Mouse (Mus musculus): ENCODE measurements around the gene Atxn7. TPM values are rescaled to one million over a fixed set of nuclear protein-coding genes. Genes with fewer than 3 reads are reported as not detected.

Atxn7 gene
- polyA plus RNA-seq, 1 experiment from 2014 or later: 4.0 TPM

DNA sequence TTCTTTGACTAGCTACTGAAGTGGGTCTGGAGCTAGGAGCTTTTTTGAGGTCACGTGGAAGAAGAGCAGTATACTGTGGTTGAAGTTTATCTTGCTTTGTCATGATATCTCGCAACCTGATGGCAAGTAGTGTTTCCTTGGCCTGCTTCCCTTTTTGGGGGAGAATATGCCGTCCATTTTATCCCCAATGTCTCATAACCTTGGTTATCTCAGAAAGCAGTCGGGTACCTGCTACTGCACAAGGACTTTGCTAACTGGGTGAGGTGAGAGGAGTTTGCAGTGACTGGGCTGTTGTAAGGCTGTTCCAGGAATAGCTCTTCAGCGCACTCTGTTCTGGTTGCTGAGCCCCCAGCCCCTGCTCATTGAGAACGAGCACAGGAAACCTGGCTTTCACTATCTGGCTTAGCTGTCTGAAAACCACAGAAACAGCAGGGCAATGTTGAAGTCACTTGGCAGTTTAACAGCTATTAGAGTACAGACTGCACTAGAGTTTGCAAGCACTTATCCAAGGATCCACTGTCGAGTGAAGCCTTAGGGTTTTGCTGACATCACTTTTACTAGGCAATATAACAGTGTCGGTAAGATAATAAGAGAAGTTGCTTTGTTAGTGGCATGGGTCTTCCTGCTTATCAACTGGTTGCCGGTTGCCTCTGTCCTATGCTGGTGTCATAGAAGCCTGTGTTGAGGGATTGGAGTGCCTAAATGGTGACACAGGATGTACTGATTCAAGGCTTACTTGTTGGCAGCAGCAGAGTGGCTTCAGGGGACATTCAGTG lies 127.0 kb downstream of the Atxn7 start:
- TF ChIP-seq CTCF (IDR thresholded peaks at IDR 0.05; ENCODE audit: low read depth): no peak
- ATAC-seq (replicated peaks; ENCODE audit: low FRiP score, low read depth): no peak
- no peaks in the 10 kb centered on the region for H3K9me3 ChIP-seq (replicated peaks; ENCODE audit: low read length)
- no peaks in the 10 kb centered on the region for H3K27me3 ChIP-seq (ENCODE audit: insufficient read depth, low read length)
- H3K27ac ChIP-seq: no peak overlapping the region
- DNase-seq (ENCODE audit: low spot score): no peak
- H3K4me1 ChIP-seq (replicated peaks; ENCODE audit: insufficient read depth, low read length): no peaks in the 10 kb centered on the region
- WGBS: 85% methylated on average over 9 of the region's 9 CpGs
- no peak overlapping the region for H3K9ac ChIP-seq (ENCODE audit: low read depth, low read length)
- H3K4me2 ChIP-seq (ENCODE audit: low read length): no peak overlapping the region
- H3K4me3 ChIP-seq (replicated peaks; ENCODE audit: low read depth, low read length): no peak overlapping the region
- peaks cover 18% of the 10 kb centered on the region for H3K36me3 ChIP-seq (ENCODE audit: insufficient read depth, low read length)

DNA sequence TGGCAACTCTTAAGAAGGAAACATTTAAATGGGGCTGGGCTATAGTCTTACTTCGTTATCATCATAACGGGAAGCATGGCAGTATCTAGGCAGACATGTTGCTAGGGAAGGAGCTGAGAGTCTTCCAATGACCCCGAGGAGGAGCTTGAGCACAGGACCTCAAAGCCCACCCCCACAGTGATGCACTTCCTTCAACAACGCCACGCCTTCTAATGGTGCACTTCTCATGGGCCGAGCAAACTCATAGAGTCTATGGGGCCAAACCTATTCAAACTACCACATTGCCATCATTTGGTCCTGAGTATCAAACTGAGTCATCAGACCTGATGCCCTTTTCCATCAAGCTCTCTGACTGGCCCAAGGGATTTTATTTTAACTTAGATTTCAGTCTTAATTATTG lies 129.3 kb downstream of the Atxn7 start:
- WGBS: 96% methylated on average over 6 of the region's 6 CpGs
- Histone ChIP-seq H3K4me2 (ENCODE audit: low read length) (no peak overlapping the region), H3K27me3 (ENCODE audit: insufficient read depth, low read length) (no peaks in the 10 kb centered on the region), H3K4me3 (replicated peaks; ENCODE audit: low read depth, low read length) (no peak overlapping the region), H3K27ac (no peak overlapping the region), H3K4me1 (replicated peaks; ENCODE audit: insufficient read depth, low read length) (no peaks in the 10 kb centered on the region), H3K36me3 (ENCODE audit: insufficient read depth, low read length) (peaks cover 23% of the 10 kb centered on the region), H3K9me3 (replicated peaks; ENCODE audit: low read length) (no peaks in the 10 kb centered on the region), H3K9ac (ENCODE audit: low read depth, low read length) (no peak overlapping the region)
- TF ChIP-seq CTCF (IDR thresholded peaks at IDR 0.05; ENCODE audit: low read depth): no peak
- DNase-seq (ENCODE audit: low spot score) (no peak), ATAC-seq (replicated peaks; ENCODE audit: low FRiP score, low read depth) (no peak)

GRCm38 (mm10) chr14:14098330-14098980 lies 137.2 kb downstream of the Atxn7 start:
- H3K36me3 ChIP-seq (ENCODE audit: insufficient read depth, low read length): peaks cover 33% of the 10 kb centered on the region
- no peaks in the 10 kb centered on the region for H3K9me3 ChIP-seq (replicated peaks; ENCODE audit: low read length)
- ATAC-seq (replicated peaks; ENCODE audit: low FRiP score, low read depth): 0 out of 2 replicates have a peak, but pooled peaks have one; percentile 27

DNA sequence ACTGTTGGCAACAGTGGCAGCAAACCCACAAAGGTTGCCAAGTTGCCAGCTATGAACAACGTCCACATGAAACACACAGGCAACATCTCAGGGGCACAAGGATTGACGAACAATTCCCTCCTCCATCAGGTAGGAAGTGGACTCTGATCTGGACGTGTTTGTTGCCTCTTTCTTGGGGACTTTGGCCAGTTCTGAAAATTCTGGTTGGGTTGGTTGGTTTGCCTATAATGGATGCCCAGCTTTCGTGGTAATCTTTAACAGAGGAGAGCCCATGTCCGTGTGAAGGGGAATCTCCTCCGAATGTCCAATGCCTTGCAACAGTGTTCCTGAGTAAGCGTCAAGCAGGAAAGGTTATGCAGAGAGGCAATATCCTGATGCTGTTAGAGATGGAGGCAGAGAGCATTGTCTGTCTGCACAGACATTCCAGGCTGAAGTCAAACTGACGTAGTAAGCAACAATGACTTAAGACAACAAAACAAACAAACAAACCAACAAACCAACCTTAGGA lies 139.6 kb downstream of the Atxn7 start:
- Histone ChIP-seq H3K4me2 (ENCODE audit: low read length) (no peak overlapping the region), H3K4me3 (replicated peaks; ENCODE audit: low read depth, low read length) (no peak overlapping the region), H3K9ac (ENCODE audit: low read depth, low read length) (no peak overlapping the region), H3K27me3 (ENCODE audit: insufficient read depth, low read length) (no peaks in the 10 kb centered on the region), H3K36me3 (ENCODE audit: insufficient read depth, low read length) (peaks cover 25% of the 10 kb centered on the region), H3K4me1 (replicated peaks; ENCODE audit: insufficient read depth, low read length) (no peaks in the 10 kb centered on the region), H3K27ac (peak overlapping the region; percentile 66; the same call in 1 of the 2 replicates), H3K9me3 (replicated peaks; ENCODE audit: low read length) (no peaks in the 10 kb centered on the region)
- peak; percentile 15 for DNase-seq (ENCODE audit: low spot score)
- 85% methylated on average over 8 of the region's 8 CpGs for whole genome bisulfite sequencing
- peak; percentile 76 for ATAC-seq (replicated peaks; ENCODE audit: low FRiP score, low read depth)
- TF ChIP-seq CTCF (IDR thresholded peaks at IDR 0.05; ENCODE audit: low read depth): no peak

More at GRCm38 (mm10) chr14:14098330-14098980, 137.2 kb downstream of the Atxn7 start:
- H3K4me2 ChIP-seq (ENCODE audit: low read length): no peak overlapping the region
- H3K27me3 ChIP-seq (ENCODE audit: insufficient read depth, low read length): no peaks in the 10 kb centered on the region
- TF ChIP-seq CTCF (IDR thresholded peaks at IDR 0.05; ENCODE audit: low read depth): peak; percentile 100
- peak; percentile 92 for DNase-seq (ENCODE audit: low spot score)
- H3K27ac ChIP-seq: no peak overlapping the region
- 30% methylated on average over 10 of the region's 10 CpGs for WGBS
- no peak overlapping the region for H3K9ac ChIP-seq (ENCODE audit: low read depth, low read length)
- no peaks in the 10 kb centered on the region for H3K4me1 ChIP-seq (replicated peaks; ENCODE audit: insufficient read depth, low read length)
- H3K4me3 ChIP-seq (replicated peaks; ENCODE audit: low read depth, low read length): no peak overlapping the region

- no peak for TF ChIP-seq CTCF (IDR thresholded peaks at IDR 0.05; ENCODE audit: low read depth)
- H3K36me3 ChIP-seq (ENCODE audit: insufficient read depth, low read length): peaks cover 21% of the 10 kb centered on the region; the same call in 1 of the 2 replicates
- H3K9me3 ChIP-seq (replicated peaks; ENCODE audit: low read length): no peaks in the 10 kb centered on the region
- H3K4me2 ChIP-seq (ENCODE audit: low read length): no peak overlapping the region
- H3K9ac ChIP-seq (ENCODE audit: low read depth, low read length): no peak overlapping the region
- 87% methylated on average over 9 of the region's 9 CpGs for WGBS
- H3K4me3 ChIP-seq (replicated peaks; ENCODE audit: low read depth, low read length): no peak overlapping the region
- DNase-seq (ENCODE audit: low spot score): no peak
- ATAC-seq (replicated peaks; ENCODE audit: low FRiP score, low read depth): 0 out of 2 replicates have a peak, but pooled peaks have one; percentile 37
- no peaks in the 10 kb centered on the region for H3K27me3 ChIP-seq (ENCODE audit: insufficient read depth, low read length)
- 0 out of 2 replicates have a peak overlapping the region, but pooled peaks have one; percentile 50 for H3K27ac ChIP-seq
- H3K4me1 ChIP-seq (replicated peaks; ENCODE audit: insufficient read depth, low read length): no peaks in the 10 kb centered on the region
Observed at GRCm38 (mm10) chr14:14101296-14101695, 140.1 kb downstream of the Atxn7 start.

GRCm38 (mm10) chr14:14104213-14104929 lies 143.1 kb downstream of the Atxn7 start:
- H3K4me2 ChIP-seq (ENCODE audit: low read length): no peak overlapping the region
- ATAC-seq (replicated peaks; ENCODE audit: low FRiP score, low read depth) (no peak), DNase-seq (ENCODE audit: low spot score) (no peak)
- no peak overlapping the region for H3K4me3 ChIP-seq (replicated peaks; ENCODE audit: low read depth, low read length)
- no peak overlapping the region for H3K27ac ChIP-seq
- WGBS: 39% methylated on average over 13 of the region's 13 CpGs
- H3K36me3 ChIP-seq (ENCODE audit: insufficient read depth, low read length): 0 out of 2 replicates have a peak, but pooled peaks cover 16% of the 10 kb centered on the region
- TF ChIP-seq CTCF (IDR thresholded peaks at IDR 0.05; ENCODE audit: low read depth): no peak
- no peaks in the 10 kb centered on the region for H3K27me3 ChIP-seq (ENCODE audit: insufficient read depth, low read length)
- no peaks in the 10 kb centered on the region for H3K9me3 ChIP-seq (replicated peaks; ENCODE audit: low read length)
- no peaks in the 10 kb centered on the region for H3K4me1 ChIP-seq (replicated peaks; ENCODE audit: insufficient read depth, low read length)
- no peak overlapping the region for H3K9ac ChIP-seq (ENCODE audit: low read depth, low read length)
